Mouse (Mus musculus): ENCODE results near the gene Crebrf. TPM values are rescaled to one million over a fixed set of nuclear protein-coding genes. Genes with fewer than 3 reads are reported as not detected.
A peak's percentile ranks its signal among the peaks of the same experiment; 100 is the strongest.

The Crebrf gene
- polyA plus RNA-seq, 1 experiment from 2014 or later, result 23.9 TPM

- in situ Hi-C loops (cut with MboI; ENCODE audit: low pct_unique_long_range_greater_than_20kb), result no loop called here
- TF ChIP-seq CTCF (IDR thresholded peaks at IDR 0.05), result no peak
- ChIA-PET CTCF (interaction anchor here (1.0 to 1.7 kb wide), 2 partner anchors 9 to 27 kb away, joined by 3 to 6 read pairs; no protein-coding TSS in a partner anchor), POLR2A (interaction anchor here (0.5 to 1.2 kb wide), 2 partner anchors 10 to 55 kb away, joined by 3 to 4 read pairs; no protein-coding TSS in a partner anchor)
- ATAC-seq (no peak), DNase-seq (ENCODE audit: low read depth, low spot score) (no peak)
- H3K27me3 ChIP-seq, result no peaks in the 10 kb centered on the region
These were observed 11.2 kb downstream of the Crebrf start for GRCm38 (mm10) chr17:26726674-26727073.

GRCm38 (mm10) chr17:26727110-26727755 is 11.8 kb downstream of the Crebrf start:
- ChIA-PET CTCF (interaction anchor here (1.0 to 1.7 kb wide), 2 partner anchors 10 to 26 kb away, joined by 3 to 6 read pairs; no protein-coding TSS in a partner anchor), POLR2A (interaction anchor here (1.2 kb wide), 1 partner anchor 10 kb away, joined by 4 read pairs; no protein-coding TSS in a partner anchor)
- TF ChIP-seq CTCF (IDR thresholded peaks at IDR 0.05), result no peak
- no peak for DNase-seq (ENCODE audit: low read depth, low spot score)
- in situ Hi-C loops (cut with MboI; ENCODE audit: low pct_unique_long_range_greater_than_20kb), result no loop called here
- no peaks in the 10 kb centered on the region for H3K27me3 ChIP-seq
- ATAC-seq, result peak; percentile 35

DNA sequence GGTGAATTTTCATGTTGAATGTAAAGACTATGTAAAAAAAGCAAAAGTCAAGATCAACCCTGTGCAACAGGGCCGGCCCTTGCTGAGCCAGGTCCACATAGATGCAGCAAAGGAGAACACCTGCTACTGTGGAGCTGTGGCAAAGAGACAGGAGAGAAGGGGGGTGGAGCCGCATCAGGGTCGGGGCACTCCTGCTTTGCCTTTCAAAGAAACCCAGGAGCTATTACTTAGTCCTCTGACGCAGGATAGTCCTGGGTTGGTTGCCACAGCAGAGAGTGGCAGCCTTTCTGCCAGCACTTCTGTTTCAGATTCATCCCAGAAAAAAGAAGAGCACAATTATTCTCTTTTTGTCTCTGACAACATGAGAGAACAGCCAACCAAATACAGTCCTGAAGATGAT is 27.1 kb downstream of the Crebrf start:
- POLR2A ChIA-PET, result no interaction called here
- in situ Hi-C loops (cut with MboI; ENCODE audit: low pct_unique_long_range_greater_than_20kb), result no loop called here
- DNase-seq (ENCODE audit: low read depth, low spot score), result no peak
- TF ChIP-seq CTCF (IDR thresholded peaks at IDR 0.05), result no peak
- H3K27me3 ChIP-seq, result no peaks in the 10 kb centered on the region
- CTCF ChIA-PET, result interaction anchor here (1.0 kb wide), 1 partner anchor 20 kb away, joined by 4 read pairs; no protein-coding TSS in a partner anchor
- no peak for ATAC-seq

GRCm38 (mm10) chr17:26743294-26743693 is 27.8 kb downstream of the Crebrf start:
- no peak for ATAC-seq
- TF ChIP-seq CTCF (IDR thresholded peaks at IDR 0.05), result no peak
- H3K27me3 ChIP-seq, result no peaks in the 10 kb centered on the region
- in situ Hi-C loops (cut with MboI; ENCODE audit: low pct_unique_long_range_greater_than_20kb), result no loop called here
- no peak for DNase-seq (ENCODE audit: low read depth, low spot score)
- CTCF ChIA-PET, result no interaction called here
- POLR2A ChIA-PET, result no interaction called here

- no peaks in the 10 kb centered on the region for H3K27me3 ChIP-seq
- no peak for TF ChIP-seq CTCF (IDR thresholded peaks at IDR 0.05)
- ATAC-seq (no peak), DNase-seq (ENCODE audit: low read depth, low spot score) (no peak)
- in situ Hi-C loops (cut with MboI; ENCODE audit: low pct_unique_long_range_greater_than_20kb), result no loop called here
- CTCF ChIA-PET, result no interaction called here
- POLR2A ChIA-PET, result no interaction called here
These were observed 34.5 kb downstream of the Crebrf start for GRCm38 (mm10) chr17:26749975-26750374.

GRCm38 (mm10) chr17:26752297-26752696 is 36.8 kb downstream of the Crebrf start:
- ChIA-PET CTCF (no interaction called here), POLR2A (interaction anchor here (0.6 kb wide), 1 partner anchor 16 kb away, joined by 5 read pairs; no protein-coding TSS in a partner anchor)
- TF ChIP-seq CTCF (IDR thresholded peaks at IDR 0.05), result no peak
- in situ Hi-C loops (cut with MboI; ENCODE audit: low pct_unique_long_range_greater_than_20kb), result no loop called here
- DNase-seq (ENCODE audit: low read depth, low spot score) (no peak), ATAC-seq (no peak)
- no peaks in the 10 kb centered on the region for H3K27me3 ChIP-seq

DNA sequence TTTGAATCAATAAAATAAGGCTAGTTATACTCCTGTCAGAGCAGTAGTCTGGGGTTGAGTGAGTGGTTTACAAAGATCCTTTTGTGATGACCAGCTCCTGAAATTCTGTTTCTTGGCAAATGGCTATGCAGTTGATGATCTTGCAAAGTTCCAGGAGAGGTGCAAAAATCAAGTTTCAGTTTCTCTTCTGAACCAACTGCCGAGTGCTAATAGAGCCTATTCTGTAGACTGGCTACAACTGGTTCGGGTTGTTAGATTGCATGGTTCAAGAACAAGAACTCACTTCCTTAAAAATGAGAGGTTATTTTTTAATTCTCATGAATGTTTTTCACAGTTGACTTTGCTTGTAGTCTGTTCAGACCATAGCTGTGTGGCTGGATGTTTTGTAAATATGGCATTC is 38.0 kb downstream of the Crebrf start:
- in situ Hi-C loops (cut with MboI; ENCODE audit: low pct_unique_long_range_greater_than_20kb), result no loop called here
- POLR2A ChIA-PET, result no interaction called here
- no peak for TF ChIP-seq CTCF (IDR thresholded peaks at IDR 0.05)

GRCm38 (mm10) chr17:26767100-26767753 is 51.8 kb downstream of the Crebrf start:
- in situ Hi-C loops (cut with MboI; ENCODE audit: low pct_unique_long_range_greater_than_20kb), result no loop called here
- TF ChIP-seq CTCF (IDR thresholded peaks at IDR 0.05), result no peak
- ChIA-PET POLR2A (no interaction called here), CTCF (interaction anchor here (0.8 to 1.6 kb wide), 3 partner anchors 8 to 35 kb away, joined by 3 to 5 read pairs (median 4); no protein-coding TSS in a partner anchor)
- no peaks in the 10 kb centered on the region for H3K27me3 ChIP-seq
- no peak for DNase-seq (ENCODE audit: low read depth, low spot score)
- ATAC-seq, result no peak

More for the DNA sequence above, 38.0 kb downstream of the Crebrf start:
- H3K27me3 ChIP-seq, result no peaks in the 10 kb centered on the region
- ATAC-seq (no peak), DNase-seq (ENCODE audit: low read depth, low spot score) (no peak)
- CTCF ChIA-PET, result interaction anchor here (1.0 kb wide), 1 partner anchor 27 kb away, joined by 3 read pairs; no protein-coding TSS in a partner anchor

DNA sequence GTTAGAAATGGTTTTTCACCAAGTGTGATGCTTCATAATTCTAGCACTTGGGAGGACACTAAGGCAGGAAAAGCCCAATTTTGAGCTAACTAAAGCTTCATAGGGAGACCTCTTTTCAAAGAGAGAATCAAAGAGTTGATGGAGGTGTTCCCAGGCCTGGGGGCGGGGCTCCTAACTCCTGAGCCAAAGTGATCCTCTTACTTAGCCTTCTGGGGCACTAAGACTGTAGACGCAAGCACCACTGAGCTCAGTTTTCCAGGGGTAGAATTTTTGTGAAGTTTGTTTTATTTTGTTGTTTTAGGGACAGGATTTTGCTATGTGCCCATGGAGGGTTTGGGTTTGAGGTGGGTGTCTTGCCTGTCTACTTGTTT is 52.3 kb downstream of the Crebrf start:
- POLR2A ChIA-PET, result no interaction called here
- no peaks in the 10 kb centered on the region for H3K27me3 ChIP-seq
- CTCF ChIA-PET, result interaction anchor here (0.8 to 1.6 kb wide), 2 partner anchors 8 to 36 kb away, joined by 3 to 5 read pairs; no protein-coding TSS in a partner anchor
- ATAC-seq (no peak), DNase-seq (ENCODE audit: low read depth, low spot score) (no peak)
- in situ Hi-C loops (cut with MboI; ENCODE audit: low pct_unique_long_range_greater_than_20kb), result no loop called here
- TF ChIP-seq CTCF (IDR thresholded peaks at IDR 0.05), result no peak

DNA sequence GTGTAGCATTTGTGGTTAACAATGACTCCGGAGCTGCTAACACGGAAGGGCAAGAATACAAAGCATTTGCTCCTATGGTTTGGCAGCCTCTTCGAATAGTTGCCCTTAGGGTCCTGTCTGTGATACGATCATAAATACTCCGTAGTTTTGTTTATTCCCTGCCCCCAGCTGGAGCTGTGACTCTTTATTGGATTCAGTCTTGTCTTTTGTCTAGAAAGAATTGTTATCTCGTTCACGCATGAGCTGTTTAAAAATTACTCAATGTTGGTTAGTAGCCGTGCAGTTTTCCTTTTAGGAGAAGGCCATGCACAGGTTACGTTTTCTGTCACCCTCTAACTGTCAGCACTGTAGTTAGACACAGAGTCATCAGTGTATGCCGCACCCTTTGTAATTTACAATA is 60.8 kb downstream of the Crebrf start:
- CTCF ChIA-PET, result interaction anchor here (1.1 to 1.2 kb wide), 3 partner anchors 15 to 312 kb away, joined by 3 to 4 read pairs (median 3); no protein-coding TSS in a partner anchor
- H3K27me3 ChIP-seq, result no peaks in the 10 kb centered on the region
- in situ Hi-C loops (cut with MboI; ENCODE audit: low pct_unique_long_range_greater_than_20kb), result no loop called here
- DNase-seq (ENCODE audit: low read depth, low spot score) (no peak), ATAC-seq (no peak)
- POLR2A ChIA-PET, result no interaction called here
- no peak for TF ChIP-seq CTCF (IDR thresholded peaks at IDR 0.05)

DNA sequence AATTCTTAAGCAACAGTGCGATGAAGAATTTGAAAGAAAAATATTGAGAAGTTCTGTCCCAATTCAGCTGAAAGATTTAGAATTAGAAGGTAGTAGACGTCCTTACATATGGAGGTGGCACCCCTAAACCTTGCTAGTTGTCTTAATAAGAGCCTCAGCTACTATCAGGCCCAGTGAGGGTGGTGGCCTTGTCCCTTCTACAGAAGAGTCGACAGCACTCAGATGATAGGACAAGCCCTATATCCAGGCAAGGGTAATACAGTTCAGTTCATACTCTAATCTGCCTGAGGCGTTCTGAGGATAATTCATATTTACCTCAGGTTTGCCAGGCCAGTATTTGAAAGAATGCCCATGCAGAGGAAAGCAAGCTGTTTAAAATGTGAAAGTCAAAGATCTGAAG is 62.6 kb downstream of the Crebrf start:
- in situ Hi-C loops (cut with MboI; ENCODE audit: low pct_unique_long_range_greater_than_20kb), result no loop called here
- POLR2A ChIA-PET, result interaction anchor here (1.2 kb wide), 1 partner anchor 15 kb away, joined by 3 read pairs; no protein-coding TSS in a partner anchor
- no peak for TF ChIP-seq CTCF (IDR thresholded peaks at IDR 0.05)

More for the DNA sequence above, 62.6 kb downstream of the Crebrf start:
- DNase-seq (ENCODE audit: low read depth, low spot score), result no peak
- H3K27me3 ChIP-seq, result no peaks in the 10 kb centered on the region
- ATAC-seq, result no peak
- CTCF ChIA-PET, result no interaction called here
